Mouse (Mus musculus) layer of hippocampus, postnatal 36 days (tissue): ENCODE data around the gene Olfr1051. TPM values are rescaled to one million over a fixed set of nuclear protein-coding genes. Genes with fewer than 3 reads are reported as not detected.
"Not testable (repeated sequence)": the region's sequence is repeated elsewhere in the genome, so short reads cannot be mapped to it uniquely, and the experiment has no call there.

ENCODE experiments used
- DNase-seq, 2 experiments: peaks; one replicate each; pipeline ENCODE4 v3.0.0; 2022
- total RNA-seq, 2 experiments: library from RNA; stranded (reverse); gene quantifications; 2 replicates each; pipeline ENCODE4 v1.2.3; 2021

The Olfr1051 gene
- total RNA-seq: not detected

DNA sequence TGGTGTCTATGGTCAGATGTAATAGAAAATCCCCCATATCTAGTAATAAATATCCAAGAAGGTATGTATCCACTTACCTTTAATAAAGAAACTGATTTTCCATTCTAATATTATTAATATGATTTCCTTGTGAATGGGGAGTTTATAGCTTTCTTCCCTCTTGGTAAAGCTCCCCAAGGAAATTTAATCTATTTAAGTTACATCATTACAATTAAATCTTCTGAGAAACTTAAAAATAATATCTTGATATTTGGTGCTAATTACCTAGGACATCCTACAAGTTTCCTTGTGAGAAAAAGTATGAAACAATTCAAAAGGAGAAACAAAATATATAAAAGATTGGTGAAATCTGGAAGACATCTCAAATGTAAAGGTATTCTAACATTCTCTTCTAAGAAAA is at the start of gene Olfr1051:
TSS of gene Olfr1051 (minus strand) at position 101 of the 400 bp plus-strand sequence.
- not testable (repeated sequence) for DNase-seq

DNA sequence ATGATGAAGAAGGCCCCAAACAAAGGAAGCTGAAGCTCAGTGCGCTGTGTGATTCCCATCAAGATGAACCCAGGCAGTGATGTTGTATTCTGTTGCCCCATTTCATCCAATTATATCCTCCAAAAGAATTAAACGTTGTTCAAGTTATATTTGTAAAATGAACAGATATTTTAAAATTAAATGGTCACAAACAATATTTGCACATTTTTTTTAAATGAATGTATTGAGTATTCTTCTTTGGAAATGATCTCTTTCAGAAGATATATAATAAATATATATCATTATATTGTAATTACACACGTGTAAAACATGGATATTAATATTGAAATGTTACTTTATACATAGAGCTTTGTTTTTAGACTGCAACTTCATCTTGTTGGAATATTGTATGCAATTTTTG is 36.3 kb upstream of the Olfr1051 start, which contains the start of gene Olfr1053:
TSS of gene Olfr1053 (minus strand) at position 101 of the 400 bp plus-strand sequence.
- DNase-seq: no peak

DNA sequence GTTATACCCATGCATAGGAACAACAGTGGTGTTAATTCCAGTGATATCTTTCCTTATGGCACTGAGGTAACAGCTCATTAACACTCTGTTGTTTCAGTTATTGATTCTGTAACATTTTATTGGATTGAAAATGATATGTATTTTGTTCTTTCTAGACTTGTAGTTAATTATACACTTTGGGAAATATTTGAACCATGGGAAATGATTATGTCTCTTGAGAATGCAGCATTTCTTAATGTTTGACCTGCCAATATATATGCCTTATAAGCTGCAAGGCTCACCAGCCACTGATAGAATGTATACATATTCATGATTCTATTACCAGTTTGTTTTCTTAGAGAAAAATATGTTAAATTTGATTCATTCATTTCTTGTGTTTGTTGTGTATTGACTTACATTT is 13.3 kb upstream of the Olfr1051 start, which contains the start of gene Olfr1052:
TSS of gene Olfr1052 (plus strand) at position 301 of the 400 bp plus-strand sequence.
- DNase-seq: no peak

DNA sequence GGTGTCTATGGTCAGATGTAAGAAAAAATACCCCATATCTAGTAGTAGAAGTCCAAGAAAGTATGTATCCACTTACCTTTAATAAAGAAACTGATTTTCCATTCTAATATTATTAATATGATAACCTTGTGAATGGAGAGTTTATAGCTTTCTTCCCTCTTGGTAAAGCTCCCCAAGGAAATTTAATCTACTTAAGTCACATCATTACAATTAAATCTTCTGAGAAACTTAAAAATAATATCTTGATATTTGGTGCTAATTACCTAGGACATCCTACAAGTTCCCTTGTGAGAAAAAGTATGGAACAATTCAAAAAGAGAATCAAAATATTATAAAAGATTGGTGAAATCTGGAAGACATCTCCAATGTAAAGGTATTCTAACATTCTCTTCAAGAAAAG is 20.7 kb downstream of the Olfr1051 start, which contains the start of gene Olfr1049:
TSS of gene Olfr1049 (minus strand) at position 101 of the 400 bp plus-strand sequence.
- not testable (repeated sequence) for DNase-seq

DNA sequence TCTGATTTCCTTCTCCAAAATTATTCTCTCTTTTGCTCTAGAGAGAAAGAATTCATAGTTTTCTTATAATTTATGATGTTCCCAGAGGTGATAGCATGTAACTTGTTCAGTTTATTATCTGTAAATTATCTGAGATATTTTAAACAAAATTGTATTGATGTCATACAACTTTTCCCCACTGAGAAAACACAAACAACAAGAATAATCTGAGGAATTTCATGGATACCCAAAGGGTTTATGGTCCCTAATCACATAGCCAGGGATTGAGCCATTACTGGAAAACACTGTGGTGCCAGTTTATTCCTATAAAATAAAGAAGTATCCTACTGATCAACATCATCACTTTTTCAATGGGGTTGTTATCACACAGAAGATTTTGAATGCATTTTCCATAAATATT is 38.7 kb downstream of the Olfr1051 start, which contains the start of gene Olfr1048:
TSS of gene Olfr1048 (minus strand) at position 101 of the 400 bp plus-strand sequence.
- no peak for DNase-seq

DNA sequence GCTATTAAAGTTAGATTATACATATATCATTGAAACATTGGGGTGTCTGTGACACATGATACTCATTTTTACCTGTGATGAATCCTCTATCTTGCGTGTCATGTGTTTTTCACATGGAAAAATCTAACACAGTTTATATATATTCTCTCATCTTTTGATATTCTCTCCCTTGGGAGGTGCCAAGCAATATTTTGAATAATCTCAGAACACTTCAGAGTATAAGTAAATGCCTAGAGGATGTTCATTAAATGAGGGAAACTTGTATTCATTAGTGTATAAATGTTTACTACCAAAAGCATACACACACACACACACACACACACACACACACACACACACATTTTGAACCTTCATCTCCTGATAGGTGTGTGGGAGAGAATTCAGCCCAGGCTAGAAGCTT is 47.6 kb downstream of the Olfr1051 start, which contains the start of gene Olfr1047:
TSS of gene Olfr1047 (minus strand) at position 101 of the 400 bp plus-strand sequence.
- no peak for DNase-seq

Other genes with a start within 250 kb of the Olfr1051 start
- gene Olfr1034, start 233.2 kb downstream of the Olfr1051 start, total RNA-seq: not detected
- gene Olfr1036, start 205.1 kb downstream of the Olfr1051 start, total RNA-seq: not detected
- gene Olfr1037, start 191.7 kb downstream of the Olfr1051 start, total RNA-seq: not detected
- gene Olfr1039, start 143.2 kb downstream of the Olfr1051 start, total RNA-seq: not detected
- gene Olfr1040, start 132.4 kb downstream of the Olfr1051 start, total RNA-seq: not detected
- not detected for gene Olfr1042, start 117.2 kb downstream of the Olfr1051 start, total RNA-seq
- gene Olfr1043, start 111.6 kb downstream of the Olfr1051 start, total RNA-seq: not detected
- not detected for gene Olfr1044, start 101.3 kb downstream of the Olfr1051 start, total RNA-seq
- not detected for gene Olfr52, start 93.4 kb downstream of the Olfr1051 start, total RNA-seq
- not detected for gene Olfr1045, start 76.1 kb downstream of the Olfr1051 start, total RNA-seq
- gene Olfr1046, start 59.8 kb downstream of the Olfr1051 start, total RNA-seq: not detected
- not detected for gene Olfr1047, start 47.7 kb downstream of the Olfr1051 start, total RNA-seq
- gene Olfr1048, start 38.8 kb downstream of the Olfr1051 start, total RNA-seq: not detected
- gene Olfr1049, start 20.8 kb downstream of the Olfr1051 start, total RNA-seq: not detected
- not detected for gene Olfr1052, start 13.4 kb upstream of the Olfr1051 start, total RNA-seq
- gene Olfr1053, start 36.2 kb upstream of the Olfr1051 start, total RNA-seq: not detected
- gene Olfr1054, start 56.3 kb upstream of the Olfr1051 start, total RNA-seq: not detected
- not detected for gene Olfr1055, start 71.2 kb upstream of the Olfr1051 start, total RNA-seq
- not detected for gene Olfr1056, start 83.4 kb upstream of the Olfr1051 start, total RNA-seq
- gene Olfr1057, start 99.3 kb upstream of the Olfr1051 start, total RNA-seq: not detected
- gene Olfr1058, start 109.5 kb upstream of the Olfr1051 start, total RNA-seq: not detected
- gene Olfr1061, start 135.0 kb upstream of the Olfr1051 start, total RNA-seq: not detected
- not detected for gene Olfr1062, start 147.7 kb upstream of the Olfr1051 start, total RNA-seq
- not detected for gene Olfr1065, start 171.5 kb upstream of the Olfr1051 start, total RNA-seq
- gene Olfr1066, start 177.2 kb upstream of the Olfr1051 start, total RNA-seq: not detected
- gene Olfr228, start 208.3 kb upstream of the Olfr1051 start, total RNA-seq: not detected
- not detected for gene Olfr1076, start 229.4 kb upstream of the Olfr1051 start, total RNA-seq